Mouse (Mus musculus) ZHBTc4 (cell line): Measurements from ENCODE around the gene BC024978.

Experiments used
- DNase-seq: peaks from one replicate; pipeline ENCODE4 v3.0.0-alpha.2; 2011; ENCODE audit warnings: low read depth, low spot score

The BC024978 gene

DNA sequence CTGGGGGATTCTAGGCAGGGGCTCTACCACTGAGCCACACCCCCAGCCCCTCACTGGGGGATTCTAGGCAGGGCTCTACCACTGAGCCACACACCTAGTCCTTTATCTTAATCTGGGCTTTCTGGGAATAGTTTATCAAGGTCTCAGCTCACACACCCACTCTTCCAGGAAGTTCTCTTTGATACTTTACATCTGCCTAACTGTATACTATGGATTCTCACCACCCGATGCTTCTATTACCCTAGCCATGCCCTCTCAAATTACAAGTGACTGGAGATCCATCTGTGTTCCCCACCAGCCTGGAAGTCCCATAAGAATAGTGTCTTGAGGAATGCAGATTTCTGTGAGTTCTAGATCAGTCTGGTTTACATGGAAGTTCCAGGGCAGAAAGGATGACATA lies 27.0 kb downstream of the BC024978 start:
- DNase-seq = peak; percentile 81

DNA sequence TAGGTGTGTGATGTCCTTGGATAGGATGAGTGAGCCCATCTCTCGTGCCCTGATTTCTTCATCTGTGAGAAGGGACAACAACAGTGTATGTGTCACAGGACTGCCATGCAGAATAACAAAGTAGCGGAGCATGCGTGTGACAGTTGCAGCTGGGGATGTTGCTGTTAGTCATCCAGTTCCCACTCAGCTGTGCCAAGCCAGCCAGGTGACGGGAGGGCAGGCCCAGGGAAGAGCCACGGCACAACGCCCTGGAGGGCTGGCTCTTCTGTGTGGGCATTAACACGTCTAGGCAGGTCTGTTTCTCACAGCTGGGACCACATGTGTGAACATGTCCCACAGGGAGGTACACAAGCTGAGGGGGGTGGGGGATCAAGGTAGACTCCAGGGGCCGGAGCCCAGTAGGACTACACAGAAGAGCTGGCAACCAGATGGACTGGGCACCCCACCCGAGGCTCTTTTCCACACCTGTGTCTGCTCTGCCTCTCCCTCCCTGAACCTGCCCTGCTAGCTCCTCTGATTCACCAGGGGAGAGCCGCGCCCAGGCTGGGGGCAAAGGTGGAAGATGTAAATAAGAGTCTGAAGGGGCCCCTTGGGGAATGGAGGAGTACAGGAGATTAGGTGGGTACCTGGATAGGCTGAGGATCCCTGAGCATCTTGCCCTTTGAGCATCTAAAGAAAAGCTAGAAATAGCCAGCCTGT lies 29.4 kb downstream of the BC024978 start:
- DNase-seq = no peak

DNA sequence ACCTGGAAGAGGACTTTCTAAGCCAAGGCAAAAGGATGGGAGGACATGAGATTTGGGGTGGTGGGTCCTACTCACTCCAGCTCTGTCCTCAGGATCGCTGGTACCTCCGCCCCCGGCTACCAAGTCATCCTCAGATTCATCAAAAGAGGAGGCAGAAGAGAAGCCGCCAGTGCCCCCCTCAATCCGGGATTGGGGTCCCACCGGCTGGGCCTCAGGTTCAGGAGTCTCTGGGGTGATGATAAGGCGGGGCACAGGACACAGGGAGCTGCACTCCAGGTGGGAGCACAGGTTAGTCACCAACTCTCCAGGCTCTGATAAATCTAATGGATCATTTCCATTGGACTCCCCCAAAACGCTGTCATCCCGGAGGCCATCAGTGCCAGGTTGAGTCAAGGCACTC lies 31.7 kb downstream of the BC024978 start:
- no peak for DNase-seq

DNA sequence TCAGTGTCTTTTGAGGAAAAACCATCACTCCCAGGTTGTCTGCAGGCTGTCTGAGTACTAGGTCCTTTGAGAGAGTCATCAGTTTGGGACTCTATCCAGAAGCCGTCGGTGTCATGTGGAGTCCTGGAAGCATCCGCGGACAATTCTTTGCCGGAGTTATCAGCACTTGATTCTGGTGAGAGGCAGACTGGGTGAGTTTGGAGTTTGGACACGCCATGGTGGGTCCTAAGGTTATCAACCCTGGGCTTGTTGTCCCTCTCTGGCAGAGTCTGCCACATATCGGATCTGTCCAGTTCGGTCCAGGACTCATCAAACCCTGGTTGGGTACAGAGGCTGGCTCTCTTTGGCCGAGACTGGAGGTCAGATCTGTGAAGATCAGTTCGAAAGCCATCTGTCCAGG lies 32.1 kb downstream of the BC024978 start:
- DNase-seq = no peak

DNA sequence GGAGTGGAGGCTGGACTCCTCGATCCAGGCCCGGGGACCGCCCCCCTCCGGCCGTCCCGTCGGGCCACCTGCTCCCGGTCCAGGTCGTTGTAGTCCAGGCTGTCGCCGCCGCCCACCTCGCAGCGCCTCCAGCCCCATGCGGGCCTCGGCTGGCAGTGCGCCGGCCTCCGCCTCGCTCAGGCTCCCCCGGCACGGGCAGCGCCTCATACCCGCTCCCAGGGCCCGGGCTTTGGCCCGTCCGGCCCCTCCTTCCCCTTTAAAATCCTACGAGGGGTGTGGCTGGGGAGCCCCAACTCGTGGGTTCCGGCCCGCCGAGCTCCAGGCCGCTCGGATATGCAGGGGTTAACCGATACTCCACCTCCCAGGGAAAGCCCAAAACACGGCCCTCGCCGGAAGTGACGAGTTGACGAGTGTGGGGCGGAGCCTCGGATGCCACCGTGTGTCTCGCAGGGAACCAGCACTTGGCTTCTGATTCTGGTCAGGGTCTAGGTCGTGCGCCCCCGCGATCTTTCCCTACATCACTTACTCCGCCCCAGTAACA lies 32.8 kb downstream of the BC024978 start, which contains the start of gene Itpkc:
Gene Itpkc, minus strand, starts transcription at position 381 of the 541 bp plus-strand sequence.
- peak; percentile 97 for DNase-seq

DNA sequence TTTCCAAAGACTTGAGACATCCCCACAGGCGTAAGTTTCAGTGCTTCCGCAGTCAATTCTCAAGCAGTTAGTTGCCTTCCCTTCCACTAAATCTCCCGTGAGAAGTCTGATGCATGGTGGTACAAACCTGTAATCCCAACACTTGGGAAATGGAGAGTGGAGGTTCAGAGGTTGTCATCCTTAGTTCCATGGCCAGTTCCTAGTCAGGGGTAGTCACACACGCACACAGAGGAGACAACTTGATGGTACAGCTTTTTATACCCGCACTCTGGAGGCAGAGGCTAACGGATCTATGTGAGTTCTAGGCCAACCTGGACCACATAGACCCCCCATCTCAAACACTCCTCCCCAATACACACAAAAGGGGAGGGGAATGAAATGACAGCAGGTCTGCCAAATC lies 33.3 kb downstream of the BC024978 start:
- DNase-seq = no peak

DNA sequence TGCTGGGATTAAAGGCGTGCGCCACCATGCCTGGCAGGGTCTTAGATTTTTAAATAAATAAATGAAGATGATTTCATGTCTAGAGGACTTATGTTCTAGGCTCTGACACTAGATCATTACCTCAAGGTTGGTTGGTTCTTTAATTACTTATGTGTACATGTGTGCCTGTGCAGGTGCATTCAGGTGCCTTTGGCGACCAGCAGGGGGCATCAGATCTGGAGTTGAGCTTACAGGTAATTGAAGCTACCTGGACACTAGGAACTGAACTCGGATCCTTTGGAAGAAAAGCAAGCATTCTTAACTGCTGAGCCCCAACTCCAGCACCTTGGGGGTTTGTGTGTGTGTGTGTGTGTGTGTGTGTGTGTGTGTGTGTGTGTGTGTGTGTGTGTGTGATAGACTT lies 35.2 kb downstream of the BC024978 start:
- DNase-seq = peak; percentile 79

DNA sequence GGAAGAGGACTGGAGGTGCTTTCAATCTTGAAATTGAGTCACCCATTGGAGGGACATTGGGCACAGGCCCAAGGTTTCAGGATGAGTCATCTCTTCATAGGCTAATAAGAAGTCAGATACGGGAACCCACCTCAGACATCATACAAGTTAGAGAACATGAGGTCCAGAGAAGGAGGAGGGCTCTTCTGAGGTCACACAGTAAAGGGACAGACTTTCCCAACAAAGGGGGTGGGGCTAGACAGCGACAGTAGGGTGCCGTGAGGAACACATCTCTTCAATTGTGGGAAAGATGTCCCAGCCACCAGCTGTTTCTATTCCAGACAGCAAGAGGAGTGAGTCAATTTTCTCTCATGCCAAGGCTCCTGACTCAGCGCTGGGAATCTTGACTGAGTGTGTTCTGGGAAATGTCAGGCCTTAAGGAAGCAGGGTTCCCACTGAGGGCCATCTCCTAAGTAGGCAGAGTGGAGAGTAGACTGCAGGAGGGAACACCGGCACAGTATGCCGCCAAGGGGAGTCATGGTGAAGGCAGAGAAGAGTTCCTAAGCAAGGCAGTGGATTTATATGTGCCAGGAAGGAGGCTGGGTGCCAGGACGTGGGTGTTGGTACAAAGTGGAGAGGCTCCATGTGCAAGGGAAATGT lies 36.2 kb downstream of the BC024978 start:
- DNase-seq = no peak

DNA sequence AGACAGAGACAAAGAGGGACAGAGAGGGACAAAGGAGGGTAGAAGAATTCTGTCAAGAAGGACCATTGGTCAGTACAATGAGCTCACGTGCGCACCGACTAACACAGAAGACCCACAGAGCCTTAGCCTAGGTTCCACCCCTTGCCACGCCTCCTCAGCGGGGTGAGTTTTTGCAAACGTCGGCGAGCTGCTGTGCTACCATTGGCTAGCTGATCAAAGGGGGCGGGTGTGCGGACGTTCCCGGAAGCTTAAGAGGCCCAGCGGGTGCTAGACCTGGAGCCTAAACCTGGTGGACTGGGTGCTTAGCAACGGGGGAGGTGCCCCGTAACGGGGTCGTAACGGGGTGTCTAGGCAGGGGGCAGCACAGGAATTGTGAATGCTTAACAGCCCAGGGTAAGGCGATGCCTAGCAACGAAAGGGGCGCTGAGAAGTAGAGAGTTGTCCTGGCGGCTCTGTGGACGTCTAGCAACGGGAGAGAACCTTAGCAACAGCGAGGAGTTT lies 37.2 kb downstream of the BC024978 start, which contains the start of gene Coq8b:
Gene Coq8b, plus strand, starts transcription at position 243 of the 501 bp plus-strand sequence.
- peak; percentile 99 for DNase-seq

DNA sequence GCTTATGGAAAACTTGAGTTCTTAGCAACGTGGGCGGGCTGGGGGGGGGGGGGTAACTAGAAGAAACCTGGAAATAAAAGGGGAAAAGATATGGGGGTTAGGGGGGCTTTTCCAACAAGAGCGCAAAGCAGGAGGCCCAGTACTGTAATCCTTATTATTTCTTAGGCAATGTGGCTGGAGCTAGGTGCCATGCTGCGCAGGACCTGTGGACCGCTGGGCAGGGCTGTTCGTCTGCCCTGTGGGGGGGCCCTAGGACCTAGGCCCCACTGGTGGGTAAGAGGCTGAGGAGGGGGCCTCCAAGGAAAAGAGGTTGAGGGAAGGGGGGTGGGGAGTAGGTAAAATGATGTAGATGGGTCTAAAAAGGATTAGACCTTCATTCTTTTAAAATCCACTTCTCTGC lies 37.7 kb downstream of the BC024978 start:
- DNase-seq = no peak

DNA sequence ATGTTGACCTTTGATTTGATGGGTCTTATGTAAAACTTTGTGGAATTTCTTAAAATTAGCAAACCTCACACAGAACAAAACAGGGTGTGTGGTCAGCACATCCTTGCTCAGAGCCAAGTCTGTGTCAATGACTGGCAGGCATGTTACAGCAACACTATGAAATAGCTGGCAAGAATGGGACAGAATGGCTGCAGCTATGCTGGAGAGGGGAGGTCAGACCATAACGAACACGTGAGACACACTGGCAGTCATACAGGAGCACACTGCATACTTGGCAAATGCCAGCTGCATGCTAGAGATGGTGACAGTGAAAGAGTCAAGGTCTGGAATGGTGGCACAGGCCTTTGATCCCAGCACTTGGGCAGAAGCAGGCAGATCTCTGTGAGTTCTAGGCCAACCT lies 40.1 kb downstream of the BC024978 start:
- DNase-seq = no peak

DNA sequence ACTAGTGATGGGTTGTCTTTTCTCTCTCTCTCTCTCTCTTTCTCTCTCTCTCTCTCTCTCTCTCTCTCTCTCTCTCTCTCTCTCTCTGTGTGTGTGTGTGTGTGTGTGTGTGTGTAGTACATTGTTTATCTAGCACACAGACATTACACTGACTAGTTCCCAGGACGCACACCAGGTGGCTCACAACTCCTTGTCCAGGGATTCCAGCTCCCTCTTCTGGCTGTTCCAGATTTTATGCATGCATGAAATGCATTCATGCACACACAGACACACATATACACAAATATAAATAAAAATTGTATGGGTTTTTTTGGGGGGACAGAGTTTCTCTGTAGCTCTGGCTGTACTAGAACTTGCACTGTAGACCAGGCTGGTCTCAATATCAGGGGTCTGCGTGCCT lies 41.9 kb downstream of the BC024978 start:
- peak; percentile 39 for DNase-seq

DNA sequence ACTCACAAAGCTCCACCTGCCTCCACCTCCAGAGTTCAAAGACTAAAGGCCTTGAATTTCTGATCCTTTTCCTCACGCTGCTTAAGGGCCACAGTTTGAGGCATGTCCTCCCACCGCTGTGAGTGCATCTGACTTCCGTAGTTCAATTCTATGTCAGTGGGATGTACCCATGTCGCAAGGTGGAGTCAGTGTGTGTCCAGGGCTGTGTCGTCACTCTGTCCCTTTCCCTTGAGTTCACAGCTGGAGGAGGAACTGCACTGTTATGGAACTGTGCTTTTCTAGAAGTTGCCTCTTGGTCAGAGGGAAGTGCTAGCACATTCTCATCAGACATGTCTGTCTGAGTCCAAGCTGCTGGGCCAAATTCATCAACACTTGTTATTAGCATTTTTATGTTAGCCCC lies 43.0 kb downstream of the BC024978 start:
- DNase-seq = no peak

DNA sequence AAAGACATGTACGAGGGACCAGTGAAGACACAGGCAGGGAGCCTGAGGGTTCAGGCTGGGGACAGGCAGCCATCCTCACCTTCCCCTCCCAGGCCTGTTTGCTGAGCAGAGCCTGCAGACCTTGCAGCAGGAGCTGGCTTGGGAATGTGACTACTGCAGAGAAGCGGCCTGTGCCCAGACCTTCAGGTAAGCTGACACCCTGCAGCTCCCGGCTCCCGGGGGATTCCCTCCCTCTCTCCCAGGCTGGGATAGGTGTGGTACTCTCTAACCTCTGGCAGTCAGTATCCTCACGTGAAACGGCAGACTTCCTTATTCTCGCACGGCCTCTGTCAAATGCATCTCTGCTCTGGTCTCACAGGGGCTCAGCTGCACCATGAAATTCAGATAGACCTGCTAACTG lies 47.6 kb downstream of the BC024978 start:
- DNase-seq = peak; percentile 71

DNA sequence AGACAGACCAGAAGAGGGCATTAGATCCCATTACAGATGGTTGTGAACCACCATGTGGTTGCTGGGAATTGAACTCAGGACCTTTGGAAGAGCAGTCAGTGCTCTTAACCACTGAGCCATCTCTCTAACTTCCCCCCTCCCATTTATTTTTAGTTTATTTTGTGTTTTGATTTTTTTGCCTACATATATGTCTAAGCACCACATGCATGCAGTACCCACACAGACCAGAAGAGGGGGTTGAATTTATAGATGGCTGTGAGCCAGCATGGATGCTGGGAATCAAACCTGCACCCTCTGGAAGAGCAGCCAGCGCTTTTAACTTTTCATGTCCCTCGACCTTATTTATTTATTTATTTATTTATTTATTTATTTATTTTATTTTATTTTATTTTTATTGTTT lies 48.5 kb downstream of the BC024978 start:
- DNase-seq = peak; percentile 70

DNA sequence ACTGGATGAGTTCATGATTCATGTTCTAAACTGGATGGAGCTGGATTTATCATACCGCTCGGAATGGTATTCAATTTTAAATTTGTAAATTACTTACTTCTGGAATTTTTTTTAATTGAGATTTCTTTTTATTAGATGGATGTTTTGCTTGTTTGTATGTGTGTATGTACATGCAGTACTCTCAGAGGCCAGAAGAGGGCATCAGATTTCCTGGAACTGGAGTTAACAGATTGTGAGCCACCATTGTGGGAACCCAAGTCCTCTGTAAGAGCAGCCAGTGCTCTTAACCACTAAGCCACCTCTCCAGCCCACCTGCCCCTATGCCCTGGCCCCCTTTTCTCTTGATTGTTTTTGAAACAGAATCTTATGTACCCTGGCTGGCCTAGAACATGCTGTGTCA lies 53.6 kb downstream of the BC024978 start:
- DNase-seq = peak; percentile 82

DNA sequence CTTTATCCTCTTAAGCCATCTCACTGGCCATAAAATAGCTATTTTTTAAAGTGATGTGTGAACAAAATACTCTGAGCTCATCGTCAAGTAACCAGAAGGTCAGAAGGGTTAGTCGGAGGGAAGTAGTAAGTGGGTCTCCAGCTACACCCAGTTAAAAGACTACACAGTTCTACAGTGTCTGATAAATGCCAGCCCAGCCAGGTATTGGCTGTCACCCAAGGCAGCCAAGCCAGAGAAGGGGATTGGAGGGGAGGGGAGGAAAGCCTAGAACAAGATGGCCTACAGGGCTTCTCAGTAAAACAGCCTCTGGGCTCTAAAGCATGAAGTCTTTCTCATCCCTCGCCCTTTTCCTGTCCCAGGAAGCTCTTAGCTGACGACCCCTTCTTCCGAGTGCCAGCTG lies 54.3 kb downstream of the BC024978 start:
- DNase-seq = no peak

DNA sequence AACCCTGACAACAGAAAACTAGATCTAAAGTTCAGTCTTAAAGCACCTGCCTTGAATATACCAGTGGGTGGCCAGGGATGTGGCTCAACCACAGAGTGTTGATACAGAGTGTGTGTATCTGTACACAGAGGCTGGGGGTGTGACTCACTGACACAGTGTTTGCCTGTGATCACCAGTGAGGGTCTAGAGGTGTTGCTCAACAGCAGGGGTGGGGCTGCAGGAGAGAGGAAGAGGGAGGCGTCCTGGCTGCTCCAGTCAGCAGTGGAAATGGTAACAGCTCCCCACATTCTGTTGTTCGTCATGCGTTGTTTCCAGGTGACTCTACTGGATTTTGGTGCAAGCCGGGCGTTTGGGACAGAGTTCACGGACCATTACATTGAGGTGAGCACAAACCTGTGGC lies 56.4 kb downstream of the BC024978 start:
- DNase-seq = no peak

DNA sequence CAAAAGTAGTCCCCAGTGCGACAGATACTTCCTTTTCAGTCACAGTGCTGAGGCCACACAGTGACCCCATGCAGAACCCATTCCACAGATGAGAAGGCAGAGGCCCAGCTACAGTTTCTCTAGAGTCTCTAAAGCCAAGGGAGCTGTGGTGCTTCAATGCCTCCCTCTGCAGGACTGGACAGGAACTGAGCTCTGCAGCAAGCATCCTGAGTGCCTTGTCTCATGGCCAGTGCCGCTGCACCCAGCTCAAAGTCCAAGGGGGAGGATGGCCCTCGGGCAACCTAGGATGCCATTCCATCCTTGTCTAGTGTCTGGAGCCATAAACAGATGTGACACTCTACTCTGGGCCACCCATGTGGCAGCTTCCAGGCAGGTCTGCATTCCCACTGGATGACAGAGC lies 60.1 kb downstream of the BC024978 start:
- peak; percentile 48 for DNase-seq

DNA sequence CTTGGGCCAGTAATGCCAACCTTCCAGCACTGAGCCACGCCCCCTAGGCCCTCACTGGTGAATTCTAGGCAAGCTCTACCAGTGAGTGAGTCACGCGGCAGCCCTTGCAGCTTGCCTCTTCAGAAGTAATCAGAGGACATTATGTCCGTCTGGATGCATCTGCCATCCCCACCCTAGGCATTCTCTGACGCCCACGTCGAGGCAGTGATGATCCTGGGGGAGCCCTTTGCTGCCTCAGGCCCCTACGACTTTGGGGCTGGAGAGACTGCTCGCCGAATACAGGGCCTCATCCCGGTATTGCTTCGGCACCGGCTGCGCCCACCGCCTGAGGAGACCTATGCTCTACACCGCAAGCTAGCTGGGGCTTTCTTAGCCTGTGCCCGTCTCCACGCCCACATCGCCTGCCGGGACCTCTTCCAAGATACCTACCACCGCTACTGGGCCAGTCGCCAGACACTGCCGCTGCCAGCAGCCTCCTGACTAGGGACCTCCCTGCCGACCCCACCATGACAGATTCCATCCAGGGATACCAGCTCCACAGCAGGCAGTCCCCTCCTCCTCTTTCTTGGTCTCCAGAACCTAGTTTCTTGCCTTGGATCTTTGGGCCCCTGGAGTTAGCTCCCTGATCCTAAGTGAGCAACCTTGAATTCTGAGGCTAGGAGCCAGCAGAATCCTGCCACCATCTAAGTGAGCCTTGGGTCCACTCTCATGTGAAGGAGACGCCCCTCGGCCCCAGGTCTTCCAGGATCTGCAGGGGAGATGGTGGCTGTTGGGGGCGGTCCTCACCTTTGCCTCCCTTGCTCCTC lies 61.7 kb downstream of the BC024978 start:
- no peak for DNase-seq

DNA sequence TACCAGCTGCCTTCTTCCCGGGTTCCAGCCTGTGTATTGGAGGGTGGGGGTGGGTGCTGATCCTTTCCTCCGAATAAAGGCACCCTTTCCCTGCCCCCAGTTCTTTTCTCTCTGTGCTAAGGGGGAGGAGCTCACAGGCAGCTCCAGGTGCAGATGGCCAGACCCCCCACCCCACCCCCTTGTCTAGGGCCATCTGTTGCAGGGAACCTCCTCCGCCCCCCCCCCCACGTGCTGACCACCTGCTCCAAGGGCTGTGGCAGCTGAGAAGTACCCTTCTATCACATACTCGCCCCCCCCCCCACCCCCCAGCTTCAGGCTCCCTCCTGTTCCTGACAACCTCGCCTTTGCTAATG lies 62.2 kb downstream of the BC024978 start:
- peak; percentile 38 for DNase-seq
